7 mouse cellular contexts compared by ENCODE assay signal in the genomic region with DNA sequence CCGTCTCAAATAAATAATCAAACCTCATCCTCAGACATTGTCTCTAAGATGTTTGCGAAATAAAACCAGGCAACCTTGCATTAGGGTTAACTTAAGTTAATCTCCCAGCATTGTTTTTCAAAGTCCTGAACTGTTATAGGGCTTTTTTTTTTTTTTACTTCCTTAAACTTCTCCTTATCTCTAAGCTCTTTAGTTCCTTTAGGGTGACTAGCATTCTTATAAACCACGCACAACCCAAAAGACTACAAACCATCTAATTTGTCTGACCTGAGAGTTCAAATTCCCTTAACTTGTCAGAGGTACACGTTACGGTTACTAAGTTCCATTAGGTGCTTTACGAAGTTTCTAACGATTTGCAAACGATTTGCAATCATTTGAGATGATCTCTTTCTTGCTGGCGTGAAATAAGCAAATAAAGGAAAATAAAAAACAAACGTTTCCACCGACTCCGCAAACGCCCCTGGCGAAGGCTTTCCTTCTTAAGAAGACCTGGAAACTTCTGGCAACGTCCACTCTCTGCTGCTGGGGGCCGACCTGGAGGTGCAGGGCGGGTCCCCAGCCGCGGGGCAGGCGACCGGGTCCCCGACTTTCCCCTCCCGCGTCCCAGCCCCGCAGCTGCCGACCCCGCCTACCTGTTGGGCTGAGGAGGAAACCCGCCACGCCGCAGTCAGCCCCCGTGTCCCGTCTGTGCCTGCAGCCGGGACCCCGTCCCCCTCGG. TPM values are rescaled to one million over a fixed set of nuclear protein-coding genes. Genes with fewer than 3 reads are reported as not detected.
A peak's percentile ranks its signal among the peaks of the same experiment; 100 is the strongest.
DNase-seq lines count a peak whose midpoint lies in the region; ATAC-seq lines count a peak whose summit lies in the region.

No protein-coding gene starts in this region.

- peak overlapping the region; percentile 92 for H3K9ac ChIP-seq in lung, embryonic 15.5 days
- H3K9ac ChIP-seq in hindbrain, embryonic 12.5 days = peak overlapping the region; percentile 85

- peak overlapping the region; percentile 94 for H3K27ac ChIP-seq in lung, embryonic 15.5 days
- H3K27ac ChIP-seq in hindbrain, embryonic 12.5 days = peak overlapping the region; percentile 87
- peak overlapping the region; percentile 62 for H3K27ac ChIP-seq in macrophage

- H3K27me3 ChIP-seq in lung, embryonic 15.5 days = no peaks in the 10 kb centered on the region
- H3K27me3 ChIP-seq in hindbrain, embryonic 12.5 days = no peaks in the 10 kb centered on the region

- ATAC-seq in lung, embryonic 15.5 days (ENCODE audit: borderline replicate concordance, extremely low read depth, low FRiP score, low TSS enrichment) = peak; percentile 59; the same call in 1 of the 2 replicates
- ATAC-seq in hindbrain, embryonic 12.5 days (ENCODE audit: low FRiP score) = no peak

- no peaks in the 10 kb centered on the region for H3K36me3 ChIP-seq in lung, embryonic 15.5 days
- no peaks in the 10 kb centered on the region for H3K36me3 ChIP-seq in hindbrain, embryonic 12.5 days
- H3K36me3 ChIP-seq in macrophage (ENCODE audit: inconsistent target) = no peaks in the 10 kb centered on the region

- peaks cover 14% of the 10 kb centered on the region; the same call in 1 of the 2 replicates for H3K4me1 ChIP-seq in lung, embryonic 15.5 days
- peaks cover 4% of the 10 kb centered on the region; the same call in 1 of the 2 replicates for H3K4me1 ChIP-seq in hindbrain, embryonic 12.5 days

- peaks cover 52% of the 10 kb centered on the region for H3K79me2 ChIP-seq in macrophage (ENCODE audit: inconsistent target)

- peak overlapping the region; percentile 54 for H3K4me2 ChIP-seq in lung, embryonic 15.5 days
- H3K4me2 ChIP-seq in hindbrain, embryonic 12.5 days (replicated peaks) = peak overlapping the region; percentile 82

- no peaks in the 10 kb centered on the region for H3K9me3 ChIP-seq in lung, embryonic 15.5 days
- no peaks in the 10 kb centered on the region for H3K9me3 ChIP-seq in hindbrain, embryonic 12.5 days (replicated peaks)

- no peak for DNase-seq in lung, postnatal 4 days
- peak; percentile 31 for DNase-seq in c-Kit-negative CD71-positive TER-119-positive erythroid progenitor cells, embryonic 14.5 days (ENCODE audit: low read depth, low spot score)
- DNase-seq in gastrocnemius, postnatal 4 days (ENCODE audit: low spot score in 2 of 2) = no peak
- no peak for DNase-seq in frontal cortex, postnatal 36 days (ENCODE audit: low spot score in 2 of 2)

- WGBS in lung, embryonic 15.5 days = under 1% methylated on average over 34 of the region's 35 CpGs
- 2% methylated on average over 34 of the region's 35 CpGs for WGBS in hindbrain, embryonic 12.5 days
- WGBS in macrophage (ENCODE audit: missing documents) = 2% methylated on average over 35 of the region's 35 CpGs

- H3K4me3 ChIP-seq in lung, embryonic 15.5 days = peak overlapping the region; percentile 99
- peak overlapping the region; percentile 89 for H3K4me3 ChIP-seq in hindbrain, embryonic 12.5 days
- H3K4me3 ChIP-seq in macrophage (ENCODE audit: inconsistent target) = peak overlapping the region; percentile 69

RNA-seq across cellular contexts. Expression of a gene that starts 0.6 kb away (rescaled TPM):
- polyA plus RNA-seq in lung, embryonic 15.5 days (2015; fragmentation: Nextera tagmentation; extraction: Ambion mirVana) = 12.7 and 13.8 TPM in 2 replicates
- polyA plus RNA-seq in hindbrain, embryonic 12.5 days (2016; fragmentation: Nextera tagmentation; extraction: Ambion mirVana) = 12.7 and 12.9 TPM in 2 replicates
- 100 to 1,000 TPM in 18 of 26 experiments, 10 to 100 TPM in 8; 24.0 to 402 (median 140) TPM for total RNA-seq in macrophage (2018; cell fraction: chromatin; rRNA removed)
- 10 to 100 TPM; 16.3 to 55.2 (median 36.8) TPM for total RNA-seq in macrophage (2018; cell fraction: cytosol; rRNA removed)
- 100 to 1,000 TPM in 10 of 26 experiments, 10 to 100 TPM in 16; 34.1 to 225 (median 88.3) TPM for total RNA-seq in macrophage (2018; cell fraction: nucleus; rRNA removed)
- 31.9 to 48.6 TPM (median 32.3 TPM) in 3 replicates for polyA plus RNA-seq in macrophage (2018)
- total RNA-seq in gastrocnemius, postnatal 4 days (2021) = 10 to 100 TPM; 28.3 to 31.0 TPM

RNA-seq across cellular contexts. Expression of a gene that starts 35.8 kb away (rescaled TPM):
- polyA plus RNA-seq in lung, embryonic 15.5 days (2015; fragmentation: Nextera tagmentation; extraction: Ambion mirVana) = 25.3 and 25.4 TPM in 2 replicates
- 17.2 and 18.0 TPM in 2 replicates for polyA plus RNA-seq in hindbrain, embryonic 12.5 days (2016; fragmentation: Nextera tagmentation; extraction: Ambion mirVana)
- 10 to 100 TPM in 3 of 26 experiments, 1 to 10 TPM in 18, under 1 TPM in 4, not detected in 1; 0.54 to 13.7 (median 3.6) TPM for total RNA-seq in macrophage (2018; cell fraction: chromatin; rRNA removed)
- total RNA-seq in macrophage (2018; cell fraction: cytosol; rRNA removed) = 10 to 100 TPM in 18 of 26 experiments, 1 to 10 TPM in 8; 6.5 to 16.8 (median 11.4) TPM
- 10 to 100 TPM in 6 of 26 experiments, 1 to 10 TPM in 20; 1.0 to 13.8 (median 5.3) TPM for total RNA-seq in macrophage (2018; cell fraction: nucleus; rRNA removed)
- polyA plus RNA-seq in macrophage (2018) = 8.4 to 14.7 TPM (median 12.0 TPM) in 3 replicates
- total RNA-seq in gastrocnemius, postnatal 4 days (2021) = 10 to 100 TPM in 1 of 2 experiments, 1 to 10 TPM in 1; 8.5 to 10.7 TPM

RNA-seq across cellular contexts. Expression of a gene that starts 57.4 kb away (rescaled TPM):
- polyA plus RNA-seq in lung, embryonic 15.5 days (2015; fragmentation: Nextera tagmentation; extraction: Ambion mirVana) = not detected in 2 replicates
- polyA plus RNA-seq in hindbrain, embryonic 12.5 days (2016; fragmentation: Nextera tagmentation; extraction: Ambion mirVana) = not detected in 2 replicates
- not detected for total RNA-seq in macrophage (2018; cell fraction: chromatin; rRNA removed)
- not detected for total RNA-seq in macrophage (2018; cell fraction: cytosol; rRNA removed)
- not detected for total RNA-seq in macrophage (2018; cell fraction: nucleus; rRNA removed)
- not detected in 3 replicates for polyA plus RNA-seq in macrophage (2018)
- not detected for total RNA-seq in gastrocnemius, postnatal 4 days (2021)
